In genomic region chr1:125716241-125716640, GRCm38 (mm10) we compare ENCODE assay signal across 33 mouse cellular contexts. TPM values are rescaled to one million over a fixed set of nuclear protein-coding genes. Genes with fewer than 3 reads are reported as not detected.
A peak's percentile ranks its signal among the peaks of the same experiment; 100 is the strongest.
DNase-seq lines count a peak whose midpoint lies in the region; ATAC-seq and TF ChIP-seq lines count a peak whose summit lies in the region.
"Had no signal": no experiment of that assay in that cellular context is flagged by ENCODE, and none has a peak within 500 bp of the region (broad histone marks: within the 10 kb centered on the region; RNA-seq: fewer than 3 reads in every experiment).

No protein-coding gene starts in this region.

- intact Hi-C loops in left cerebral cortex, postnatal 25 days (cut with DNase I): no loop called here

- peak; percentile 72 for DNase-seq in forebrain, embryonic 14.5 days (ENCODE audit: low spot score)
- no peak for DNase-seq in forebrain, postnatal 0 days
- DNase-seq in heart, adult 11 months: peak; percentile 79
- peak; percentile 66 for DNase-seq in Muller cell, postnatal 12 days (ENCODE audit: inconsistent ontology term)
- DNase-seq in brain, embryonic 14.5 days (ENCODE audit: low read depth): peak; percentile 79
- DNase-seq in left cerebral cortex, postnatal 25 days (ENCODE audit: low spot score in 2 of 2): no peak
- DNase-seq: adrenal gland, adult 8-10 months; adrenal gland, postnatal 25 days; B cell, adult 2 months; cerebellum, adult 11 months; cerebellum, adult 2 months; cerebellum, adult 9-11 months; cerebellum, postnatal 25 days; gastrocnemius, postnatal 10 days; gastrocnemius, postnatal 36 days; heart, postnatal 10 days; heart, postnatal 36 days; kidney, adult 11 months had no signal

- no peak overlapping the region for H3K27ac ChIP-seq in forebrain, embryonic 14.5 days (ENCODE audit: low read depth, low read length)
- no peak overlapping the region for H3K27ac ChIP-seq in forebrain, postnatal 0 days (ENCODE audit: low read depth, low read length)
- no peak overlapping the region for H3K27ac ChIP-seq in heart, embryonic 12.5 days (ENCODE audit: poor library complexity, severe bottlenecking)
- H3K27ac ChIP-seq: embryonic facial prominence, embryonic 12.5 days; embryonic facial prominence, embryonic 15.5 days; heart, embryonic 15.5 days; hindbrain, embryonic 10.5 days; hindbrain, embryonic 13.5 days; intestine, embryonic 15.5 days had no signal

- H3K4me2 ChIP-seq in forebrain, embryonic 14.5 days (ENCODE audit: low read length): no peak overlapping the region
- H3K4me2 ChIP-seq in forebrain, postnatal 0 days (ENCODE audit: low read depth): no peak overlapping the region
- no peak overlapping the region for H3K4me2 ChIP-seq in heart, embryonic 12.5 days
- H3K4me2 ChIP-seq: embryonic facial prominence, embryonic 12.5 days; embryonic facial prominence, embryonic 15.5 days; heart, embryonic 11.5 days; heart, embryonic 15.5 days; hindbrain, embryonic 13.5 days; intestine, embryonic 15.5 days had no signal

- 32% methylated on average over 6 of the region's 6 CpGs for WGBS in forebrain, embryonic 14.5 days
- WGBS in forebrain, postnatal 0 days: 36% methylated on average over 6 of the region's 6 CpGs
- WGBS in heart, embryonic 12.5 days: 76% methylated on average over 6 of the region's 6 CpGs

- H3K27me3 ChIP-seq in forebrain, embryonic 14.5 days (replicated peaks; ENCODE audit: control insufficient read depth, insufficient read depth, low read length): no peaks in the 10 kb centered on the region
- H3K27me3 ChIP-seq in forebrain, postnatal 0 days (ENCODE audit: insufficient read depth, low read length): no peaks in the 10 kb centered on the region
- no peaks in the 10 kb centered on the region for H3K27me3 ChIP-seq in heart, embryonic 12.5 days (replicated peaks)
- H3K27me3 ChIP-seq: embryonic facial prominence, embryonic 12.5 days; embryonic facial prominence, embryonic 15.5 days; heart, embryonic 15.5 days; hindbrain, embryonic 13.5 days; intestine, embryonic 15.5 days had no signal

- no peaks in the 10 kb centered on the region for H3K9me3 ChIP-seq in forebrain, embryonic 14.5 days (replicated peaks; ENCODE audit: control insufficient read depth, low read length)
- no peaks in the 10 kb centered on the region for H3K9me3 ChIP-seq in forebrain, postnatal 0 days (ENCODE audit: low read length)
- H3K9me3 ChIP-seq in heart, embryonic 12.5 days (replicated peaks): no peaks in the 10 kb centered on the region
- H3K9me3 ChIP-seq: embryonic facial prominence, embryonic 12.5 days; embryonic facial prominence, embryonic 15.5 days; heart, embryonic 15.5 days; hindbrain, embryonic 10.5 days; hindbrain, embryonic 13.5 days; intestine, embryonic 15.5 days had no signal

- peak; percentile 34; the same call in 1 of the 2 replicates for ATAC-seq in forebrain, embryonic 14.5 days
- ATAC-seq in forebrain, postnatal 0 days: no peak
- no peak for ATAC-seq in heart, embryonic 12.5 days (ENCODE audit: insufficient number of reproducible peaks, low FRiP score)
- ATAC-seq: activated CD4-positive, CD25-positive, alpha-beta regulatory T cell, adult 4 months; hindbrain, embryonic 16.5 days; intestine, embryonic 15.5 days had no signal

- no peak overlapping the region for H3K9ac ChIP-seq in forebrain, embryonic 14.5 days (ENCODE audit: low read length)
- H3K9ac ChIP-seq in forebrain, postnatal 0 days: no peak overlapping the region
- no peak overlapping the region for H3K9ac ChIP-seq in heart, embryonic 12.5 days
- H3K9ac ChIP-seq: embryonic facial prominence, embryonic 12.5 days; embryonic facial prominence, embryonic 15.5 days; heart, embryonic 15.5 days; hindbrain, embryonic 13.5 days; intestine, embryonic 15.5 days had no signal

- H3K4me1 ChIP-seq in forebrain, embryonic 14.5 days (ENCODE audit: control insufficient read depth, insufficient read depth, low read length): peaks cover 7% of the 10 kb centered on the region; the same call in 1 of the 2 replicates
- H3K4me1 ChIP-seq in forebrain, postnatal 0 days (ENCODE audit: insufficient read depth): no peaks in the 10 kb centered on the region
- H3K4me1 ChIP-seq in heart, embryonic 12.5 days (replicated peaks): peaks cover 12% of the 10 kb centered on the region
- H3K4me1 ChIP-seq: embryonic facial prominence, embryonic 12.5 days; embryonic facial prominence, embryonic 15.5 days; hindbrain, embryonic 13.5 days had no signal

- no peak for TF ChIP-seq POLR2A in brain, embryonic 14.5 days (IDR thresholded peaks at IDR 0.05; ENCODE audit: borderline replicate concordance, extremely low read depth, insufficient read depth, insufficient read length, poor library complexity, severe bottlenecking)

- TF ChIP-seq CTCF in forebrain, postnatal 0 days (IDR thresholded peaks at IDR 0.05; ENCODE audit: low read depth): no peak
- TF ChIP-seq CTCF in brain, embryonic 14.5 days (IDR thresholded peaks at IDR 0.05; ENCODE audit: borderline replicate concordance, extremely low read depth, insufficient read depth, insufficient read length): no peak

- H3K36me3 ChIP-seq in forebrain, embryonic 14.5 days (ENCODE audit: control insufficient read depth, insufficient read depth, low read length): no peaks in the 10 kb centered on the region
- H3K36me3 ChIP-seq in forebrain, postnatal 0 days (ENCODE audit: insufficient read depth): no peaks in the 10 kb centered on the region
- H3K36me3 ChIP-seq in heart, embryonic 12.5 days: no peaks in the 10 kb centered on the region
- H3K36me3 ChIP-seq: embryonic facial prominence, embryonic 12.5 days; embryonic facial prominence, embryonic 15.5 days; G1E; heart, embryonic 15.5 days; hindbrain, embryonic 10.5 days; hindbrain, embryonic 13.5 days; intestine, embryonic 15.5 days had no signal

- H3K4me3 ChIP-seq in forebrain, embryonic 14.5 days (ENCODE audit: low read depth, low read length): no peak overlapping the region
- H3K4me3 ChIP-seq in forebrain, postnatal 0 days (ENCODE audit: low read depth, low read length): no peak overlapping the region
- no peak overlapping the region for H3K4me3 ChIP-seq in heart, embryonic 12.5 days
- H3K4me3 ChIP-seq: embryonic facial prominence, embryonic 12.5 days; embryonic facial prominence, embryonic 15.5 days; heart, embryonic 15.5 days; hindbrain, embryonic 10.5 days; hindbrain, embryonic 13.5 days; intestine, embryonic 15.5 days had no signal

RNA-seq across cellular contexts. Expression of gene Gpr39, which starts 39.4 kb away (rescaled TPM):
- not detected in 2 replicates for polyA plus RNA-seq in forebrain, embryonic 14.5 days (2014; fragmentation: Nextera tagmentation; extraction: Ambion mirVana)
- 0.15 and 0.38 TPM in 2 replicates for total RNA-seq in forebrain, postnatal 0 days (2014; rRNA removed)
- not detected in 2 replicates for polyA plus RNA-seq in forebrain, postnatal 0 days (2015; fragmentation: Nextera tagmentation; extraction: Ambion mirVana)
- 2.2 and 2.6 TPM in 2 replicates for polyA plus RNA-seq in heart, embryonic 12.5 days (2016; fragmentation: Nextera tagmentation; extraction: Ambion mirVana)
- polyA plus RNA-seq in brain, embryonic 14.5 days (2012; rRNA removed): 0.14 and 0.22 TPM in 2 replicates
- total RNA-seq in left cerebral cortex, postnatal 25 days (2021): not detected
- total RNA-seq: CH12.LX; common myeloid progenitor, adult 5-6 weeks; gastrocnemius, adult 18-20 months; gastrocnemius, postnatal 36 days; granulocyte monocyte progenitor cell, adult 5-6 weeks had no signal
- polyA plus RNA-seq: activated CD4-positive, CD25-positive, alpha-beta regulatory T cell, adult 4 months; embryonic facial prominence, embryonic 12.5 days; G1E had no signal

Comparison
In these comparisons a context has a peak if more than half of its experiments do, and no peak if none do; other contexts are left out.
1. DNase-seq: peak in forebrain, embryonic 14.5 days (single experiment), heart, adult 11 months (single experiment), Muller cell, postnatal 12 days (single experiment) and brain, embryonic 14.5 days (single experiment); none in forebrain, postnatal 0 days (single experiment) and left cerebral cortex, postnatal 25 days (0 of 2).